Mouse (Mus musculus) heart, adult 2 months (tissue): ENCODE measurements around the gene Aaed1.

Experiments used
- CTCF ChIP-seq: fragments of 200-600 bp; IDR thresholded peaks from 2 replicates; pipeline ENCODE4 v1.8.1; 2022; ENCODE audit warnings: antibody characterized with exemption, mild to moderate bottlenecking, moderate library complexity
- EP300 ChIP-seq: fragments of 200-500 bp; IDR thresholded peaks from 2 replicates; pipeline ENCODE4 v1.6.1; 2011; ENCODE audit warnings: low read depth, low read length, control low read depth; ENCODE audit not compliant: insufficient read depth
- POLR2A ChIP-seq: fragments of 200-500 bp; IDR thresholded peaks from 2 replicates; pipeline ENCODE4 v1.6.1; 2011; ENCODE audit warnings: mild to moderate bottlenecking, low read depth, low read length, control low read depth; ENCODE audit not compliant: insufficient read depth

- no peak for TF ChIP-seq EP300
- no peak for TF ChIP-seq CTCF
- no peak for TF ChIP-seq POLR2A
Measured at GRCm38 (mm10) chr13:64343598-64343997, 31.1 kb upstream of the Aaed1 start.
